Mouse (Mus musculus): ENCODE results near the gene Atp1b1. TPM values are rescaled to one million over a fixed set of nuclear protein-coding genes. Genes with fewer than 3 reads are reported as not detected.

The Atp1b1 gene
- 1,000 to 10,000 TPM; 1,826 to 1,842 TPM for total RNA-seq (2021)
- long read RNA-seq, experiment 1, transcript Atp1b1-201 (6 exons, 2,580 nt), result major isoform, 1,478 of 1,747 reads
- long read RNA-seq, experiment 1, partial matches to known transcripts, result 41 of 1,747 reads
- long read RNA-seq, experiment 1, other reads (novel, unspliced or antisense), result 228 of 1,747 reads
- long read RNA-seq, experiment 2, transcript Atp1b1-201 (6 exons, 2,580 nt), result major isoform, 1,205 of 1,407 reads
- long read RNA-seq, experiment 2, partial matches to known transcripts, result 29 of 1,407 reads
- long read RNA-seq, experiment 2, other reads (novel, unspliced or antisense), result 173 of 1,407 reads

DNA sequence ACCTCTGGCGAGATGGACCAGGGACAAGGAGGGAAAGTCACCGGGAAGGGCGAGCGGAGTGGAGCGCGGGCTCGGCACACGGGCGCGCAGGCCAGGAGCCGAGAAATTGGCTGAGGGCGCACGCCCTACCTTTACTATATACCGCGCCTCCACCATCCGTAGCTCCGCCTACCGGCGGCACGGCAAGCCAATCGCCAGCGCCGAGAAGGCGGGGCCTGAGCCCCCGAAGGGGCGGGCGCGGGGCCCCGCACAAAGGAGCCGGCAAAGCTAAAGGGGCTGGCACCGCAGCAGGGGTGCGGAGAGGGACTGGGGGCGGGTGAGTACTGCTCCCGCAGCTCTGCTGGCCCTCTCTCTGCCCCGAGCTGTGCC, at the start of gene Atp1b1:
Gene Atp1b1, minus strand, starts transcription at position 111 of the 369 bp plus-strand sequence.
- intact Hi-C loops (cut with DNase I), result loop anchor here (2.0 to 5.0 kb wide), 4 partner anchors 117 to 659 kb away; no protein-coding TSS in a partner anchor
- DNase-seq (ENCODE audit: low spot score in 2 of 2), result peak; percentile 90

DNA sequence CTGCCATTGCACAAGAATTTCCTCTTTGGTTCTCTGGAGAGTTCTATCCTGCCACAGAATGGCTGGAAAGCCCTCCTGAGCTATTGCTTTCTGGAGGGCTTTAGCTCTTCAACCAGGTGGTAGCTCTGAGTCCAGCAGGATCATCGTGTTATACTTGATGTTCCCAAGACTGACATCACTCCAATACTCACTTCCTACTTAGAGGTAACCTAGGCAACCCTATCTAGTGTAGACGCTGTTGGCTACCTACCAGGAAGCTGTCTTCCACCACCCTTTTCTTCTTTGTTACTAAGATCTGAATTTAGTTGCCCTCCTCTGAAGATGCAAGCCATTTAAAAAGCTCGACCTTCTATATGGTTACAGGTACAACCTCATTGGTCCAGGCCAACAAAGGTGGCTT, 46.9 kb upstream of the Atp1b1 start:
- no peak for DNase-seq (ENCODE audit: low spot score in 2 of 2)
- intact Hi-C loops (cut with DNase I), result no loop called here

DNA sequence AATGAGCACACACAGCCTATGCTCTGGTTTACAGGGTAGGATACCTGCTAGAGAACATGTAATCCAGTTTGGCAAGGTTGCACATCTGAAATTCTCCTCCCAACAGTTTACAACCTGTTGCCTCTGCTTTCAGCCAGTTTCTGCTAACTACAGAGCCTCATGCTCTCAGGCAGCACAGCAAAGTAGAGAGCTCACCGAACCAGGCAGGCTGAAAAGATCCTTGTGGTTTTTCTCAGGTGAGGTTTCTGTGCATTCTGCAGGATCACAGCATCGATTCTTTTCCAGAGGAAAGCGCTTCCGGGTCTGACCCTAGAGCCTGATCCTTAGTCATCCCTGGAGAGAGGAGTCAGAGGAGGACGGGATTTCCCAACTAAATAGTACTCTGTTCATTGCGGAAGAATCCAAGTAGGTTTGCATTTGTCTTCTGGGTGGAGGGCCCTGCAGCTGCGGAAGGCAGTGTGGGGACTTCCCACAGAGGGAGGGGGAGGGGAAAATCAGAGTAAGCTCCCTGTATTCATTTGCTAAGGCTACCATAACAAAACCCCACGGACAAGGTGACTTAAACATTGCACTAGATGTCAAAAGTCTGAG, 45.1 kb upstream of the Atp1b1 start:
- no peak for DNase-seq (ENCODE audit: low spot score in 2 of 2)
- intact Hi-C loops (cut with DNase I), result no loop called here

DNA sequence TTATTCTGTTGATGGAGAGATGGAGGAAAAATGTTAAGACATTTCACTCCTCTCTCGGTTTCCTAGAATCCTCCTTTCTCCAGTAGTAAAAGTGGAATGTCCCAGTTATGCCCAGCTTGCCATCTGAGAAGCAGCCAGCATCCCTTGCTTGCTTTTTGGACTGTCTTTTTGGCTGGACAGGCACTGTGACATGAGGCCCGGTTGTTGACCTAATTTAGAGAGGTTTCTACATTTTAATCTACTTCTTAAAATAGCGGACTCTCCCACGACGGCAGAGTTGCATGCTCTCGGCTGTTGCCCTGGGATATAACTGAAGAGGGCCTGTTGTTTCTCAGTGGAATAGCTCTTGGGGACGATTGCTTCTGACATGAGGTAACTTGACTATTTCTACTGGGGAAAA, 44.1 kb upstream of the Atp1b1 start:
- intact Hi-C loops (cut with DNase I), result no loop called here
- DNase-seq (ENCODE audit: low spot score in 2 of 2), result peak in 1 of 2 experiments; percentile 12

DNA sequence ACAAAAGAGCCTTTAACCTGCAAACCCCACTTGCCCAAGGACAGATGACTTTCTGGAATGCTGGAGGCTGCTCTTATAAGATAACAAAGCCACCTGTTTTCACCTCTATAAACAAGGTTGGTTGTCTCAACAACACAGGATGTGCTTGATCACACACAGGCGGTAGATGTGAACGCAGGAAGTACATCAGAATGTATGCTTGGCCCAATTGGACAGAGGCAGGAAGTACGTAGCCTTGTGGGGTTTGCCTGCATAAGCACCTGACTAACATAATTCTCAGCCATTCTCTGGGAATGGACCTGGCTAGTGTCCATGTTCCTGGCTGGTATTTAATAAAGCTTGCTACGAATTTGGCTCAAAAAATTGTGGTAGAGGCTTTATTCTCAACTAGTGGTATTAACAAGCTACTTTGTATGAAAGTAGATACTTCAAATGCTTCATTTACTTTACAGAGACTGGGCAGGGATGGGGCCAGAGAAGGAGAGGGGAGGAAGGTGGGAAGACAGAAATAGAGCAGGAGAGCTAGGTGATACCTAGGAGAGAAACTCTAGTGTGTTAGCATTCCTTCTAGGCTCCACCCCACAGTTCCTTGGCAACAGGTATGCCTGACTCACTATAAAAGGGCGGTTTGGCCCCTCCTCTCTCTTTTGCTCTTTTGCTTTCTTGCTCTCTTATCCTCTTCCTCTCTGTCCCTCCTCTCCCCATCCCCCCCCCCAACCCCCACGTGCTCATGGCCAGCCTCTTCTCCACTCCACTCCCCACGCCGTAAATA, 36.8 kb upstream of the Atp1b1 start:
- DNase-seq (ENCODE audit: low spot score in 2 of 2), result no peak
- intact Hi-C loops (cut with DNase I), result no loop called here

DNA sequence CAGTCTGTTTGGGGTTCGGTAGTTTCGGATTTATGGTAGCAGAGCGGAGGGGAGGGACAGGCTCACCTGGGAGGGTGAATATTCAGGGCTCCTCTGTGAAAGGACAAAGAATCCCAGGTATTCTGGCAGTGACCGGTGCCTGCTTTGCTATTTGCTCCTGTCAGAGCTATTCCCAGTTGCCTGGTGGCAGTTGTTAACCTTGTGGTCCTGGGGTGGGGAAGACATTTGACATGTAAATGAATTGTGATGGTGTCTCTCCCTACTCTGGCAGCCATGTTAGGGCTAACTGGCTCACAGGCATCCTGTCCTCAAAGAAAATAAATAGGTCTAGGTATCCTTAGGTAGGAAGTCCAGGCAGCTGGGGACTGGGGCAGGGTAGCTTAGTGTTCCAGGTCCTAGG, 36.1 kb upstream of the Atp1b1 start:
- intact Hi-C loops (cut with DNase I), result no loop called here
- no peak for DNase-seq (ENCODE audit: low spot score in 2 of 2)

DNA sequence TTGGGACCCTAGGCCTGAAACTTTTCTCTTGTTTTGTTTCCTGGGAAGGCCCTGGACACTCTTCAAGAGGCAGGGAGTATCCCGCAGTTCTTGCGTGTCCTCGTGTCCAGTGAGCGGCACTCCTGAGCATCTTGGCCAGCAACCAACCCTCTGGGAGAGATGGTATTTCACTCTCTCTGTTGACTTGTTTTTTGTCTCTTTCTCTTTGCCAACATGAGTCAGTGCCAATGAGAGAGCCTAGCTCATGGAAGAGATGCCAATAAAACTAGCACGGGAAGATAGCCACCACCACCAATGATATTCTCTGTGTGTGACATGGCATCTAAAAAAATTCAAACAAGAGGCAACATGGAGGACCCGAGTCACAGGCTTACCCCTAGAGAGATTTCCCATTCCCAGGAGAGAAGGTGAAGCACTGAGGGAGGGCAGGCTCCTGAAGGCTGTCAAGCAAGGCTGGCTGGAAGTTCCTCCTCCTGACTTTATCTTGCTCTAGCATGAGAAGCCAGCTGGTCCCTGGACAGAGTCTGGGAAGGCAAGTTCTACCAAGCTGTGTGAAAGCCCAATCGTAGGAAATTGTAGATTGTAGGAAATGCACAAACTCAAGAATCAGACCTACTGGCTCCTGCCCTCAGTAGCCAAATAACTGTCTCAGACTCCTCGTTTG, 35.0 kb upstream of the Atp1b1 start:
- peak in 1 of 2 experiments; percentile 28 for DNase-seq (ENCODE audit: low spot score in 2 of 2)
- intact Hi-C loops (cut with DNase I), result no loop called here

DNA sequence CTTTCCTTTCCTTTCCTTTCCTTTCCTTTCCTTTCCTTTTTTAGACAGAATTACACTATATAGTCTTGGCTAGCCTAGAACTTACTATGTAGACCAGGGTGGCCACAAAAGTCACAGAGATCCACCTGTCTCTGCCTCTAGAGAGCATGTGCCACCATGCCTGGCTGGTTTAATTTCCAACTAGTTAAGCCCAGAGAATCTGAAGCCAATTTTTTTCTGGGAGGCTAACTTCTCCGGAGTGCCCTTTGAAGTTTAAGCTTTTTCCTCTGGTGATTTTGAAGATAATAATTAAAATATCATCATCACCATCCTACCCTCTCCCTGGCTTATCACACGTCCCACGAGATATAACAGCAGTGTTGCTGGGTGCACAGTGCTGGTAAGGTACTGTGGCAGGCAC, 34.3 kb upstream of the Atp1b1 start:
- no peak for DNase-seq (ENCODE audit: low spot score in 2 of 2)
- intact Hi-C loops (cut with DNase I), result no loop called here

DNA sequence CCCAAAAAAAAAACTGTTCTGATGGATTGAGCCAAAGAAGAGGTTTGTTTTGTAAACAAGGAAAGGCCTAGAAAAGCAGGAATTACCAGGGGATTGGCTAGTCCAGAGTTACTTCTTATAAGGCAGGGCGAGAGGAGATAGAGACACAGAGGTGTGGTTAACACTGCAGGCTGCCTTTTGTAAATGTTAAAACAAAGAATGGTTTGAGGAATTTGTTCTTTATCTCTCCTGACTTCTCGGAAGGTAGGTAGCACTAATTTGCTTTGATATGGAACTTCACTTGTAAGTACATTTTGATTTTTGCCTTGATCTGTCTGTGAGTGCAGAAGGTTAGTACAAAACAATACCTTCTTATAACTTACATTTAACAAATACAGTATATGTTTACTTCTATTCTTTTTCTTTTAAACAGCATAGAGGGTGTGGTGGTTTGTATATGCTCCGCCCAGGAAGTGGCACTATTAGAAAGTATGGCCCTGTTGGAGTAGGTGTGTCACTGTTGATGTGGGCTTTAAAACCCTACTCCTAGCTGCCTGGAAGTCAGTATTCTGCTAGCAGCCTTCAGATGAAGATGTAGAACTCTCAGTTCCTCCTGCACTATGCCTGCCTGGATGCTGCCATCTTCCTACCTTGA, 31.9 kb upstream of the Atp1b1 start:
- intact Hi-C loops (cut with DNase I), result no loop called here
- DNase-seq (ENCODE audit: low spot score in 2 of 2), result no peak

DNA sequence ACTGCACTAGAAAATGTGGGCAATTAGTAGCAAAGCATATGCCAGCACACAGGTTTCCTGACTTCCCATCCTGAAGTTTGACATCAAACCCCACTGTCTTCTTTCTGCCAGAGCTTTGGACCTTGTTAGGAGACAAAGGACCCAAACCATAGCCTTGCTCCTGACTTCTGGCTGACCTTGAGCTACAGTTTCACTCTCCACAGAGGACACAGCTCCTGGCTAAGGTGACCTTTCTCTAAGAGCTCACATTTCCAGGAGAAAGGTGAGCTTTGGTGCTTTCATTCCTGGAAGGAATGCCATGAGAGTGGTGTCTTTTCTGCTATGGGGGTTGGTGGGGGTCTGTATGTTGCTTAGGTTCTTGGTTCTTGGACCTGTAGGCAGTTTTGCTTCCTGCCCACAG, 25.6 kb upstream of the Atp1b1 start:
- intact Hi-C loops (cut with DNase I), result no loop called here
- DNase-seq (ENCODE audit: low spot score in 2 of 2), result no peak

DNA sequence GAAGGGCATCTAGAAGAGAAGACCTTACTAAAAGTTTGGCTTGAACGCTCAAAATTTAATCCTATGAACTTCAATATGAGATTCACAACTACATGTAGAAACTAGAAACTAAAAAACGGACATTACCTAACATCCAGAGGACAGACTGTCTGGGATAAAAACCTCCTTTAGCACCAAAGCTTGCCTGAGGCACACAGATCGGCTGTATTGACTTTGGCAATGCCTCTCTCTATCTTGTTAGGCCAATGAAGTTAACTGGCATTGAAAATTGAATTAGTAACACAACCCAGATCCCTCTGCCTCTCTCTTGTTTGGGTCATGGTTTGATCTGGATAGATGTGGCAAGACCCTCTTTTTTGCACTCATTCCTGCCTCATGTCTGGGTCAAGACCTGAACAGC, 24.7 kb upstream of the Atp1b1 start:
- DNase-seq (ENCODE audit: low spot score in 2 of 2), result no peak
- intact Hi-C loops (cut with DNase I), result no loop called here

DNA sequence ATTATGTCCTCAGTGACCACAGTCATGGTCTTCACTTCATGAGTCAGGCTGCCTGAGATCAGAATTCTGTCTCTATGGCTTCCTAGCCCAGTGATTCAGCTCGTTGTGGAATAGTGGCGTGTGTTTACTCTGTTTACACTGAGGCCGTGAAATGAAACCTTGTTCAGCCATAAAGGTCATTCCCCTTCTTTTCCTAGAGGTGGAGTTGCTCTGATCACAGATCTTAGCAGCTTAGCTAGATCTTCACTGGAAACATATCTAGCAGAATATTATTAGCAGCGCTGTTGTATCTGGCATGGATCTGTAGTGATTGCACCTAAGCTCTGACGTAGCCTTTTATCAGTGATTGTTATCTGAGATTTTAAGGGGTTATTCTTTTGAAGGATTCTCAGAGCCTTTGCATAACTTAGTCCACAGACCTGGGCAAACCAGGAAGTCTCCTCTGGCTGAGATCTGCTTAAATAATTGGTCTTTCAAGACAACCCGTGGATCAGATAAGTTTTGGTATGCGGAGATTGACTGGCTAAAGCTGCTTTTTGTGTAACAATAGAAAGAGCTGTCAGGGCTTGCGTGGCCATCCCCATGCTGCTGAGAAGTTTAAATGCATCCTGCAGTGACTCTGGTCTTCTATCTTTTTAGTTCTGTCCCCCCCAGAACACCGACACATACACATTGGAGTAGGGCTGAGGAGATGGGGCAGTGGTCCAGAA, 23.6 kb upstream of the Atp1b1 start:
- intact Hi-C loops (cut with DNase I), result no loop called here
- no peak for DNase-seq (ENCODE audit: low spot score in 2 of 2)

DNA sequence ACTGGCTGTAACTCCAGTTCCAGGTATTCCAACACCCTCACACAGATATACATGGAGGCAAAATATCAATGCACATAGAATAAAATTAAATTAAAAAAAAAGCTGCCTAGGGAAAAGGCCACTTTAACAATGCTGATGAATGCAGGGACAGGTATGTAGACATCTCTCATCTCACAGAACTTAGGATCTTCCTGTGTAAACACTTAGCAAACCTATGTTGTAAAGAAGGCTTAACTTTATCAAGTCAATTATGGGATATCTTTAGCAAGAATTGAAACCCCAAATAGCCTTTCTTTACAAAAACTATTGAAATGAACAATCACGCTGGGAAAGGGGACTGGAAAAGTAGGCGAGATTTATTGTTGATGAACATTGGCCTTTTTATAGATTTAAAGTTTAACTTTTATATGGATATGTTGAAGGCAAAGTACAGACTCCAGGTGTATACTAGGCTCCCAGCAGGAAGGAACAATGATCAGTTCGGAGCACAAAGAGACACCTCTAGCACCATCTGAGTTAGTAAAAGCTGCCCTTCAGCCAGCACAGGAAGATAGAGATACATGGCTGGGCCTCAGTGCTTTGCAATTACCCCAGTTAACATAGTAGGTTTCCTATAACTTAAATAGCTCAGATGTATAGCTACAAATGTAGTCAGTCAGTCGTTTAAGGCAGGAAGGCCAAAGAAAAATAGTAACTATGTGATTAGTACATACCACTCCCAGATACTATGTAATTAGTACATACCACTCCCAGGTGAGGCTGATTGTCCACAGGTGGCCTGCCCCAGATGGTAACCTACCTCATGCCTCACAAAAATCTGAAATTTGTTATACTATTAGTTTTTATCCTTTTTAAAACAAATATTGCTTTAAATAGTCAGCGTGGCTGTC, 22.8 kb upstream of the Atp1b1 start:
- intact Hi-C loops (cut with DNase I), result no loop called here
- DNase-seq (ENCODE audit: low spot score in 2 of 2), result no peak

DNA sequence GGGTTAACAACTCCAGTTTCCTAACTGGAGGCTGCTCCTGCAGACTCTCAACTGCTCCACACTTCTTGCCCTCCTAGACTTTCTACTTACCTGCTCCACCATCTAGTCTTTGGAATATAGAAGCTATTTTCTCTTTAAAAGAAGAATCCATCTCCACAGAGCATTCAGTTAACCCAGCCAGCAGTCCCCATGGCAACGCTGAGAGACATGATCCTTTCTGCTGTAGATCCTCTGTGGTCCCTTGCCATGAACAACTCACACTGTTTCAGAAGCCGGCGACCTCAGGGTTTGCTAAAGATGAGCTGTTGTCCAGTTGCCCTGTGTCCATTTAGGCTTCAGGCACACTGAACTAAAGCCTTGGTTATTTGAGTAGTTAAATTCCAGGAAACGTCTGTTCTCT, 17.7 kb upstream of the Atp1b1 start:
- DNase-seq (ENCODE audit: low spot score in 2 of 2), result peak in 1 of 2 experiments; percentile 66
- intact Hi-C loops (cut with DNase I), result no loop called here

DNA sequence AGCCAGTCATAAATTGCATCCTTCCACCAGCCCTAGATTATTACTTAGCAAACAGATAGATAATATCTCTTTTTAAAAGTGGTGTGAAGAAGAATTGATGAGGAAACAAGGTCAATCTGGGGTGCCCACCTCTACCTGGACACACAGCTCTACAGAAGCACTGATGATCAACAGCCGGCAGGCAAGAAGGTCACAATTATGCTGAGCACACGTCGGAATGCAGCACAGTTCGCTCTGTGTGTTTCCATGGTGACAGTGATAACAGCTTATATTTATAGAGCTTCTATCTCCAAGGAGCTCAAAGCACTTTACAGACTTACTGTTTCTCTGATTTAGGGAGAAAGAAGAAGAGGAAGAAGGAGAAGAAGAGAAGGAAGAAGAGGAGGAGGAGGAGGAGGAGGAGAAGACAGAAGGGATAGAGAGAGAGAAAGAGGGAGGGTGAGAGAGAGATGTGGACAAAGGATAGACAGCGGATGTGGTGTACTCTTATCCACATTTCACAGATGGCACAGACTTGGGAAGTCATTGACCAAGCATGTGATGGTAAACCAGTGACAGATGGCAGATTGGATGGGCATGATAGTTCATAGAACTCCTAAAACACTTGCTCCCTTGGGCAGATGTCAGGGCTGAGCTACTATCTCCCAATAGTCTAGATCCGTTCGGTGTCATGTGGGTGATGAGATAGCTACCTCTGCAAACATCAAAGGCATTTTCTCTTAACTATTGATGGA, 16.8 kb upstream of the Atp1b1 start:
- intact Hi-C loops (cut with DNase I), result loop anchor here (5.0 kb wide), 1 partner anchor 102 kb away; no protein-coding TSS in a partner anchor
- DNase-seq (ENCODE audit: low spot score in 2 of 2), result peak in 1 of 2 experiments; percentile 74

DNA sequence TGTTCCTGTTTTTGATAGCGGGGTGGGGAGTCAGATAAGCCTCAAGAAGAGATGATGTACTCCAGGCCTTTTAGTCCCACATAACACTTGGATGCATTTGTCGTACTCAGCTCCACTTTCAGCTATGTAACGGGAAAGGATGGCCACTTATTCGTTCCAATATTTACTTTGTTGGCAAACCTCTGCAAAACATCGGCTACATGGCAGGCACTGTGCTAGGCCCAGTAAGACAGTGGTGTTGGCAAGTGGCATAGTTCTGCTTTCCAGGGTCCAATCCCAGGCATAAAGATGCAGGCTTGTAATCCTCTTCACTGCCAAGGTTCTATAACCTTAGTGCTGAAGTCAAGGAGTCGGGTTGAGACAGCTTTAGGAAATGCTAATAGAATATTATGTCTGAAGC, 16.2 kb upstream of the Atp1b1 start:
- intact Hi-C loops (cut with DNase I), result loop anchor here (5.0 kb wide), 1 partner anchor 103 kb away; no protein-coding TSS in a partner anchor
- no peak for DNase-seq (ENCODE audit: low spot score in 2 of 2)

DNA sequence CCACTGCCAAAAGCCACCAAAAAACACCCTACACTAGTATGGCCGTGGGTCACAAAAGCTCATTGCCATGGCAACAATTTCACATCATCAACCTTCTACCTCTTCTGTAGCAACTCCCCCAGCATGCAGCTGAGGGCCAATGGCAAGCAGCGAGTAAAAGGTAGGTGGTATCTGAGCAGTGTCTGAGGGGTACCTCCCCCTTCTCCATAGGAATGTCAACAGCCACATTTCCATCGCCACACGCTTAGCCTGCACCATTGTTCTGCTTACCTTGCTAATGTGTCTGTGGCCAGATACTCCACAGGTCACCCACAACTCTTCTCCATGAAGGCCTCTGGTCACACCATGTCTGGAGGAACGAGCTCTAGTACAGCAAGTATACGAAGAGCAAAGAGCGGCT, 15.2 kb upstream of the Atp1b1 start:
- DNase-seq (ENCODE audit: low spot score in 2 of 2), result no peak
- intact Hi-C loops (cut with DNase I), result loop anchor here (5.0 kb wide), 1 partner anchor 104 kb away; no protein-coding TSS in a partner anchor

Data from left cerebral cortex, postnatal 14 days (tissue).